Mouse (Mus musculus) erythroid progenitor cell, adult 5-6 weeks (primary cell): Measurements from ENCODE around the gene Taf1d. TPM values are rescaled to one million over a fixed set of nuclear protein-coding genes. Genes with fewer than 3 reads are reported as not detected.
A peak's percentile ranks its signal among the peaks of the same experiment; 100 is the strongest.
"Not testable (repeated sequence)": the region's sequence is repeated elsewhere in the genome, so short reads cannot be mapped to it uniquely, and the experiment has no call there.

Source experiments
- ATAC-seq: replicated peaks from 2 replicates; pipeline ENCODE4 v1.8.0; 2016; ENCODE audit warnings: moderate number of reproducible peaks, mild to moderate bottlenecking, moderate TSS enrichment, inconsistent platforms; ENCODE audit not compliant: poor library complexity, low FRiP score, severe bottlenecking
- total RNA-seq, 2 experiments: library from RNA; stranded (forward) in 1 of 2; stranded (reverse) in 1 of 2; fragments of 150-400 nt in 1 of 2; fragments of 186-747, 209-891 nt in 1 of 2; gene quantifications; 2 replicates each; pipeline versions ENCODE4 v1.2.3 to v1.2.4; 2015 to 2017; ENCODE audit warnings: low replicate concordance in 2 of 2

Gene Taf1d
- total RNA-seq, 2 experiments from 2014 or later: 124 to 307 TPM

DNA sequence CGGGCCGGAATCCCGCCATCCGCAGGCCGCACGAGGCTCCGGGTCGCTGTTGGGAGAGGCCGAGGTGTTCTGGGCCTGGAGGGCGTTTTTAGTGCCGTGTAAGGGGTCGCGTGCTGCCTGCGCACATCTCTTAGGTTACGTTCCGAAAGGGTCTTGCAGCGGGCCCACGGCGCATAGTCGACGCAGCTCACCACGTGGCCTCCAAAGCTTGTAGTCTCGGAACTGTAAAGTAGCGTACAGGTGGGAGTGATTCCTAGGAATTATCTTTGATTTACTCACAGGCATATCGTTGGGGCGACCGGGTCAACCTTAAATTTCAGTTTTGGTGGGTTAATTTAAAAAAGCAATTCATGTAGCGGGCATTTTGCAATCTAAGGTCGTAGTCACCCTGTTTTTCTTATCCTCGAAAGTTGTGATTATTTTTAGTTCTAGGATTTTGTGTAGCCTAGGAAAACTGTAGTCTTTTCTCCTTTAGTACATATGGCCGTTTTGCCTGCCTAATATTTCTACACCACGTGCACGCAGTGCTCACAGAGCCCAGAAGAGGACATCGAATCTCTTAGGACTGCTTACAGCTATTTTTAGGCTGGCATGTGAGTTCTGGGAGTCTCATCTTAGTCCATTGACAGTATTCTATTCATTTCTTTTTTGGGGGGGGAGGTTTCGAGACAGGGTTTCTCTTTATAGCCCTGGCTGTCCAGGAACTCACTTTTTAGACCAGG, 545 bp downstream of the Taf1d start, which contains the start of gene 4931406C07Rik:
TSS of gene 4931406C07Rik (minus strand) at position 51 of the 722 bp plus-strand sequence.
- peak; percentile 32 for ATAC-seq

DNA sequence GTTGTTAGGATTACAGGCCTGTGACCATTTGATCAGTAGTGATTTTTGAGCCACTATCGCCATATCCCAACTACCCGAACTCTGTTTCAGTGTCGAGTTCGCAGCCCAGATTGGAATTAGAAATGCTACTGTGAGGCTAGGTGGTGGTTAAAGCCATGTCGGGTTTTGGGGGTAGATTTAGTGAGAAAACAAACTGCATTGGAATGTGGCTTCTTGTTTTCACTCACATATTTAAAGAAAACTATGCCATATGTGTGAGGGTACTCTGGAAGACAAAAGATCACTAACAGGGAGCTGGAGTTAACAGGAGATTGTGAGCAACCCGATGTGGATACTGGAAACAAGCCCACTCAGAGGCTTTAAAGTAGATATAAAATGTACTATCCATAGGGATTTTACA, 1.2 kb downstream of the Taf1d start:
- no peak for ATAC-seq

DNA sequence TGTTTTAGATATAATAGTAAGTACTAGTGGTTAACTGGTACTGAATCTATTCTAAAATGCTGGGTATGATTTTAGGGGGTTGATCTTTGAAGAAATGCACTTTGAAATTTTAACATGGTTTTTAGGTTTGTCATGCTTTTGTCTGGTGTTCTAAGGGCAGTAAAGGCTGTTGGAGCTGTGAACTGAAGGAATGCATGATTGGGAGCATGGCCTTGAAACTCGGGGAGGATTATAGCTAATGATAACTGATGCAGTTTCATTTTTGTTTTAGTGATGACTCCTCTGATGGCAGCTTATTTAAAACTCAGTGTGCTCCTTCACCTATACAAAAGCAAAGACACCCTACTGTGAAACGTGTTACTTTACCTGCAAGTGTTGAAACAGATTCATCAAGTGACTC, 2.2 kb downstream of the Taf1d start:
- ATAC-seq: no peak

DNA sequence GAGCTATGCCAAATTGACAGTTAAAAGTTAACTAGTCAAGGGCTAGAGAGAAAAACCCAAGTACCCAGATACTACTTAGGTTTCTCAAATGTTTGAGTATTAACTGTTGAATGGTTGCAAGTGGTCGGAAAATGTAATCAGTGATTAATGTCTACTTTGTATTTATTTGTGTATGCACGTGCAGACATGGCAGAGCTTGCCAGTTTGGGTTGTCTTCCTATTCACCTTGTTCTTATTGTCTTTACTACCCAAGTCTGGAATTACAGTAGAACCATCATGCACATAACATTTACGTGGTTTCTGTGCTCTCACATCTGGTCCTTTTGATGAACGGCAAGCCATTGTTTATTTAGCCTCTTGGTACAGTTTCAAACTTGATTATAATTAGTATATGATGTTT, 3.4 kb downstream of the Taf1d start:
- no peak for ATAC-seq

DNA sequence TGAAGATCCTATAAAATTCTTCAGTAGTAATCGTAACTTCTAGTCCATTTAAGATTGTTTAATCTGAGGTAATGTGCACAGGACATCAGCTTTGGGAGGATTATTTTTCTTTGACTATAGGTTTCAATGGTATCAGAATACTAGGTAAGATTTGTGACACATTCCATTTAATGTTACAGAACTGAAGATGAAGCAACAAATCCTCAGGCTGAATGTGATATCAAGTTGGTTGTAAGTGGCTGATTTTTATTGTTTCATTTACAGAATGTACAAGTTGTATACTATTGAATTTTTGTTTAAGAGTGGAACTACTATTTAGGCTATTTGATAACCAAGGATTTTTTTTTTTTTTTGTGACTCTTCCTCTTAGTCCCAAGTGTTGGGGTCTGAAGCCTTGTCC, 4.2 kb downstream of the Taf1d start:
- no peak for ATAC-seq

DNA sequence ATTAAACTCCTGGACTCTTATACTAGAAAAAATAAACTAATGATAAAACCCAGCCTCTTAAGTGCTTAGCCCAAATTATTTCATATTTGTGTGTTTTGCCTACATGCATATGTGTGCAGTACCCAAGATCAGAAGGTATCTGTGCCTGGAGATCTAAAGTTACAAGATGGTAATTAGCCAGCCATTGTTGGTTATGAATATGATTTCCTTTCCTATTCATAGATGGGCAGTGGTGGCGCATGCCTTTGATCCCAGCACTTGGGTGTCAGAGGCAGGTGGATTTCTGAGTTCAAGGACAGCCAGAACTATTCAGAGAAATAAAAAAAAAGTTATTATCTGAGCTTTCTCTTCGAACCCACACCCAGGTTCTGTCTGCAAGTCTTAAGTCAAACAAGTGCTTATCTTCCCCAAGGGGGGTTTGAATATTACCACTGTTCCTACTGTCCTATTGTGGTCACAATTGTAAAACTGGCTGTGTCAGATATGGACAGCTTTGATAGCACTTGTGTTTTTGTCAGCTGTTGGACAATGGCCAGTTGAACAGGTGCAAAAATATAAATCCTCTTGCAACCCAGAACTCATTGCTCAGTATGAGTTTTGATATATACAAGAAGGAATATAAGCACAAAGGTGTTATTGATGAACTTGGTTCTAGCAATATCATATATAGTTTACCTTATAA, 6.2 kb downstream of the Taf1d start:
- ATAC-seq: no peak

DNA sequence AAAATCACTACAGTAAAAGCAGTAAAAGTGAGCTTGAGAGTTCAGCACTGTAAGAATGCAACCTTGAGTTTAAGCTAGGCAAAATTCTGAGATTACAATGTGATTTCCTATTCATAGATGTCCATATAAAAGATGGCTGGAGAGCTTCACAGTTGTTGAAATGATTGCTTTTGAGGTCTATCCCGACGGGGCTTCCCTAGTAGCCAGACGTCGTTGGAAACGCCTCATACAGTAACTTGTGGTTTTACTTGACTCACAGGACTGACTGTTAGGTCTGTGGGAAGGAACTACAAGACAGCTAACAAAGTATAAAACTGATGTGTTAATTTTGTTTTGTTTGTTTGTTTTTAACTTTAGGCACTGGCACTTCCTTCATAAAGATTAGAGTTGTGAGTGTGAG, 7.6 kb downstream of the Taf1d start:
- no peak for ATAC-seq

DNA sequence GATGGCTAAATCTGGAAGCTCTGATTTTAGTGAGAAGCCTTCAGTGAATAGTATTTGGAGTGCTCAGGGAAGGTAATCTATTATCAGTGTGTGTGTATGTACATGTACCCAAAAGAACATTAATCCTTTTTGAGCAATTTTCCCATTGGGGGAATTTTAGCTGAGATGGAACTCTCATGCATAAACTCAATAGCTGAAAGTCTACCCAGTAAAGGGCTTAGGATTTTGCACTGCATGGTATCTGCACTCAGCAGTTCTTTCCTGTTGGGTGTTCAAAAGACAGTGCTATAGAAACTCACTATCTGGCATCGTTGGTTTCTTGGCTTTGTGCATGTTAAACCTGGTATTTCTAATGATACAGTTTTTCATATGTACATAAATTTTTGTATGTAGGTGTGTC, 8.6 kb downstream of the Taf1d start:
- ATAC-seq: no peak

DNA sequence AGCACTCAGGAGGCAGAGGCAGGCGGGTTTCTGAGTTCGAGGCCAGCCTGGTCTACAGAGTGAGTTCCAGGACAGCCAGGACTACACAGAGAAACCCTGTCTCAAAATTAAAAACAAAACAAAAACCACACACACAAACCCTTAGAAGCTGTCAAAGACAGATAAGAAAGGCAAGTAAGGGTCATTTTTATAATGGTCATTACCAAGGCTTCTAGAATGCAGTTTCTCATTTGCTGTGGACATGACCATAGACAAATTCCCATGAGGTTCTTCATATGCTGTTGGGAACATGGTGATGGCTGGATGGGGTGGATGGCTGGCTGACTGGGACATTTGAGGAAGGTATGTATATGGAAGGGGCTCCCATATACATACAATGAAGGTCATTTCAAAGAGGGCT, 10.3 kb downstream of the Taf1d start:
- ATAC-seq: not testable (repeated sequence)

DNA sequence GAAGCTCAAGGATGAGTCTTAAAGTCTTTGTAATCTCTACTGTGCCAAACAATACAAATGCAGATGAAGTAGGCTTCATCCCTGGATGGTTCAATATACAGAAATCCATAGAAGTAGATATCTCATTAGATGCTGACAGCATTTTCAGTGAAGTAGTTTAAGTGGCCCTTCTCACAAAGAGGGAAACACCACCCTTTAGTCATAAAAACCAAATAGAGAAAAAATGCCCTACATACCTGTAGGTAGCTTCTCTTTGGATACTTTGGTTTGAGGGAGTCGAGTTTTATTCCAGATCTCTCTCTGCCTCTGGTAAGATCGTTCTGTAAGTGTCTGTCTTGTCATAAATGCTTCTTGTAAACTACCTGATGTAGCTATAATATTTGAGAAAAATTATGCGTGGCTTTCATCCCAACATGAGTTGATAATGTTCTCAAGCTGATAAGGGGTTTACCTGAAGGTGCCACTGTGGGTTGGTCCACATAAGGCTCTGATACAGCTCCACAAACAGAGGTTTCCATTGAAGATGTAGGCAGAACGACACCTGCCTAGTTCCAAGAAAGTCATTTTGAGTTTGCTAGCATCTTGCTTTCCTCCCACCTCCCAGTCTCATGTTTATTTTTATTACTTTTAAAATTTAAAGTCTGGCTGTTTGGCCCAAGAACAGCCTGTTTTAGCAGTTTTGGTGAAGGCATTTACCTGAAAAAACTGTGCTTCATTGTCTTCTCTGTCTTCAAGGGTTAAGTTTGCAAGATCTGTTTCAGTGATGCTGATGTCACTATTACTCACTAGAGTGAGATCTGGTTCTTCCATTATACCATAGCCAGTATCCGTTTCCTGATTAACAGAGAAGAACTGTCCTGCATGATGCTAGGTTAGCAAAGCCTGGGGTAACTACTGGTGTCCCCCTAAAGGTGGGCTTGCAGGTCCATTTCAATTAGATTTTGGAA, 11.5 kb downstream of the Taf1d start:
- no peak for ATAC-seq

DNA sequence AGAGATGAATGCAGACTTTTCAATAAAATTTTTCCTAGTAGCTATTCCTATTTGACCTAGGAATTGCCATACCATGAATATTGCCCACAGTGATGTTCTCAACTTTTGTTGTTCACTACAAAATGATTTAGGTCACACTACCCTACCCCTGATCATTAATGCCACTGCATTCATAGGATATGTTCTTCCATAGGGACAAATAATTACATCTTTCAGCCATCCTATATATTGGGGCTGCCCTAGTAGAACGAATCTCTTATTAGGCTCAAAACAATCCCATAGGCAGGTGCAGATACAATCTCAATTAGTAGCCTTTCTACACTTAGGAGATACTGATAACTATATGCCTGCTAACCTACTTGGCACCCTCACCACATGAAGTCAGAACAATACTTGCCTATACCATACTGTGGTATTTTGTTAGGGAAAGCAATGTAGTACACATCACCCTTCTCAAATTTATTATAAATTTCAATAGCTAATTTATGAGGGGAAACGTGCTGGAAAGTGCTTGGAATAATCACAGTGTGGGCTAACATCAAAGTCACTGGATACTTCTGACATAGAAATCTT, 12.2 kb downstream of the Taf1d start:
- no peak for ATAC-seq

DNA sequence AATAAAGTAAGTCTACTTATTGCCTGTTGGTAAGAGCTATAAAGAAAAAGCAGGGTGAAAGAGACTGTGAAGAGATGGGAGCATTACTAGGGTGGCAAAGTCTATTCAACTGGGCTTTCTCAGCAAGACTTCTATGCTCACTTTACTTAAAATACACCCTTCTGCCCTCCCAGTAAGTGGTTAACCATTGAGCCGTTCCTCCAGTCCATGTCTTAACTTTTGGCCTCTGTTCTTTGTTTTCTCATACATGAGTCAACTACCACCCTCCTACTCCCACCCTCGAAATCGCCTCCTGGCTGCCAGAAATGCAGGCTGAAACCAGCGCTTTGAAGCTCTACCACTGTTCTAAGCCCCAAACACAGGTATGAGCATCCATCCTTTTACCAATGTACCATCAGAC, 31.8 kb downstream of the Taf1d start:
- ATAC-seq: no peak

DNA sequence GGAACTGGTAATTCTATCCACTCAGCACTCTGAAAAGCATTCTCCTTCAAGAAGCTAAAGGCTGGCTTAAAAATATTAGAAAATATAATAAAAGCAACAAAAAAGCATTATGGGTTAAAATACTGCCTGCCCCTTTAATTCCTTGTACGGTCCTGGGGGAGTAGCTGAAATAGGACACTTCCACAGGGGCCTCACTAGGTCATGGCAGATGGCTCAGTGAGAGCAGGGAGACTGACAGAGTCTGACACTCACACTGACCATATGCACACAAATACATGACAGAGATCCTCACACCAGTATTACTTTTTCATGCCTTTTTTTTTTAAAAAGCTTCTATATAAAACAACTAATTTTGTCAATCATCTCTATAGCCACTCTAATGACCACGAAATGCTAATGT, 43.9 kb downstream of the Taf1d start:
- no peak for ATAC-seq

DNA sequence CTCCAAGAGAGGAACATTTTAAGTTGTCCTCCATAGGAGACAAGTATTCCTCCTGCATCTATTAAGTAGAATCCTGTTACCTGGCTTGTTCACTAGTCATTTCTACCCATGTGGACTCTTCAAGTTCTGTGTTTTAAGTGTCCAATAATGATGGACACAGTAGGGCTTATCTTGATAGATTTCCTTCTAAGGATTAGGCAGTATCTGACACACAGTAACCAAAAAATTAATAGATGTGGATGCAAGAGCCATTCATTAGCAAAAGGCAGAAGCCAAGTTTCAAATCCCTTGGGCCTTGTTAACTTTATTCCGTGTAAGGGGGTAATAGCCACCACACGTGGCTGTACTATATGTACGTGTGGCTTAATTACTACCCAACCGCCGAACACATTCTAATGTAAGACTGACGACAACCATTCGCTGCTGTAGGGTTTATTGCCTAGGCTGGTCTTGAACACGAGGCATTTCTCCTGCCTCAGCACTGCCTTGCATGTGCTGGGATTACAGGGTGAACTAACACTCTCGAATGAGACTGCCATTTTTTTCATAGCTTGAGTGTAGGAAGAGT, 51.0 kb downstream of the Taf1d start:
- peak; percentile 39 for ATAC-seq

DNA sequence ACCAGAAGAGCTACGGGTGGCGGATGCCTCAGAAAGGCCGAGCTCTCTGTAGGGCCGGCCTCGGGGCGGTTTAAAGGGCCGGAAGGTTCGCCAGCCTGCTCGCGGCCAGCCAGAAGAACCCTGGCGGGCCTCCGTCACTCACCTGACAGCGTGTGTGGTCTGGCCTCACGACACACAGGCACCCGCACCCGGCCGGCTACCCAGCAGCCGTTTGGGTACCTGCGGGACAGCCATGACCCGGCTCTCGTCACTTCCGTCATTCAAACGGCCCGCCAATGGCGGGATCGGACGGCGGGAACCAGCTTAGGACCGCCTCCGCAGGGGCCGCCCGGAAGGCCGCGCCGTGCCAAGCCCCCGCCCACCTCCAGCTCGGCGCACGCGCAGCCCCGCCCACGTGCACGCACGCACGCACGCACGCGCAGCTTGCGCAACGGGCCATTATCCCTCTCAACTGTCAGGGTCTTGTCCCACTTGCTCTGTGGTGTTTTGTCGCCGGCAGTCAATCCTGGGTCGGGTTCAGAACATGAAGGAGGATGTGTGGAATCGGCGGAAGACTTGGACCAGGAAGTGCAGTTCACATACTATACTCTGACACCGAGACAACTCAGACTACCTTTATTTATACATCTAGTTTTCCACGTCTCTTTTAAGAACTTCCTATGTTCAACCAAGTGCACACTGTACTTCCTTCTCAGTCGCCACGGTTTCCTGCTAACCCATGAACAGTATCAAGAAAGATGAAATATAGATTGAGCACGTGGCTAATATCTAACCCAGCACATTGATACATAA, 51.7 kb downstream of the Taf1d start, which contains the start of gene Cep295:
TSS of gene Cep295 (minus strand) at position 305 of the 792 bp plus-strand sequence.
- peak; percentile 99 for ATAC-seq

DNA sequence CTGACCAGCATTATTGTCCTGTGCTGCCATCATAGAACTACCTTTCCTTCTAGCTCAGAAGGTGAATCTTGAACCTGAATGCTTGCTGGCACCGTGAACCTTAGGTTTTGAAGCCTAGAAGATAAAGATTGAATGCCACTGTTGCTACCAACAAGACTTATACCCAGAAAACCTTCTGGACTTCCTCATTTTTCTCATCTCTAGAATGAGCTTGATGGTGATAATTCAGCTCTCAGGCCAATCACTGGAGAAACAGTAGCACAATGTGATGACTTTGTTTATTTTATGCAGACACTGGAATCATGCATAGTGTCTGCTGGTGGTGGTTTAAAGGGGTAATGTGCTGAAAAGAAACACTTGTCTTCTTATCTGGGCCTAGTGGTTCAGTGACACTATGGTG, 58.8 kb downstream of the Taf1d start:
- ATAC-seq: no peak

DNA sequence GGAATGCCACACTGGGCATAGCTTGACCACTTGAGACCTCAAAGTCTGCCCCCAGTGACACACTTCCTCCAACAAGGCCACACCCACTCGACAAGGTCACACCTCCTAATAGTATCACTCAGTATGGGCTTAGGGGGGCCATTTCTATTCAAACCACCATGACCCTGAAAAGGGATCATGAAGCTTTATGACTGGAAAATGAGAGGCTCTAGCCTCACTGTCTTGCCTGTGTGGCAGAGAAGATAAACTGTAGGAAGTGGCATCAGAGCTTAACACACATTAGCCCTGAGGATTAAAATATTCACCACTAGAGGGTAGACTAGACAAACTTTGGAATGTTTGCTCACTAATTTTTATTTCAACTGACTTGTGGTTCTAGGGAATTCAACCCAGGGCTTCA, 59.8 kb downstream of the Taf1d start:
- ATAC-seq: no peak

DNA sequence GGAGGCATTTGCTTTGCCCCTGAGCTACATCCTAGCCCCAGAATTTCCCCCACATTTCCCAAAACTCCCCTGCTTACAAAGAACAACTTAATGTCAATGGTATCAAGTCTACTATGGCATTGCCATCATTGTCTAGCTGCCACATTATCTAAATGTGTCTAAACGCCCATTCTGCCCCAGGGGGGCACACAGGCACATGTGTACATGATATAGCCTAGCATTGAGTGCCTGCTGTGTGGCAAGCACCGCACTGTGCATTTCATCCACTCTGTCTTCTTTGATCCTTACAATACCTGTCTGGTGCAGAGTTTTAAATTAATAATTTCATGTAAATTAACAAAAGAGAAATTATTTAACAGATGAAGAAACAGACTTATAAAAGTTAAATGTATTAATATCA, 60.2 kb downstream of the Taf1d start:
- ATAC-seq: no peak
